ENCODE assay signal across 9 mouse cellular contexts in the genomic region with DNA sequence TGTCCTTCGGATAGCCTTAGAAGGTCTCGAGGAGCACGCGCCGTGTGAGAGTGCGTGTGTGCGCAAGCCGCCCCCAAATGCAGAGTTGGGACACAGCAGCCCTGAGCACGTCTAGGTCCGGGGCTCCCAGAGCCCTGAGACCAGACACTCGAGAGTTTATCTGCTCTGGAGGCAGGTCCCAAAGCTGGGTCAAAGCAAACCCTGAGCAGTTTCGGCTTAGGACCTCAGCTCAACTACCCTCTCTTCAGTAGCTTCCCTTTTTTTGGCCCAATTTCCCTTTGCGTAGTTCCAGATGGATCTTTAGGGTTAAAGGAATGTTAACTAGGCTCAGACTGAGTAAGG. TPM values are rescaled to one million over a fixed set of nuclear protein-coding genes. Genes with fewer than 3 reads are reported as not detected.
A peak's percentile ranks its signal among the peaks of the same experiment; 100 is the strongest.
DNase-seq lines count a peak whose midpoint lies in the region; ATAC-seq lines count a peak whose summit lies in the region.
"Had no signal": no experiment of that assay in that cellular context is flagged by ENCODE, and none has a peak within 500 bp of the region (broad histone marks: within the 10 kb centered on the region; RNA-seq: fewer than 3 reads in every experiment).

No protein-coding gene starts in this region.

- H3K9ac ChIP-seq in lung, embryonic 16.5 days (ENCODE audit: low read length): peak overlapping the region; percentile 41
- no peak overlapping the region for H3K9ac ChIP-seq in limb, embryonic 11.5 days (ENCODE audit: low read length)
- no peak overlapping the region for H3K9ac ChIP-seq in stomach, embryonic 15.5 days

- 26% methylated on average over 13 of the region's 13 CpGs for WGBS in lung, embryonic 16.5 days
- 2% methylated on average over 13 of the region's 13 CpGs for WGBS in limb, embryonic 11.5 days
- WGBS in stomach, embryonic 15.5 days: 19% methylated on average over 13 of the region's 13 CpGs

- H3K4me1 ChIP-seq in lung, embryonic 16.5 days (replicated peaks; ENCODE audit: control insufficient read depth, insufficient read depth, low read length): peaks cover 6% of the 10 kb centered on the region
- H3K4me1 ChIP-seq in limb, embryonic 11.5 days (ENCODE audit: control insufficient read depth, insufficient read depth, low read length): peaks cover 14% of the 10 kb centered on the region
- peaks cover 6% of the 10 kb centered on the region; the same call in 1 of the 2 replicates for H3K4me1 ChIP-seq in stomach, embryonic 15.5 days

- ATAC-seq in lung, embryonic 16.5 days (ENCODE audit: low read depth): peak; percentile 41; the same call in 1 of the 2 replicates
- ATAC-seq in limb, embryonic 11.5 days (ENCODE audit: insufficient number of reproducible peaks, low FRiP score, low TSS enrichment, low read depth): peak; percentile 23; the same call in 1 of the 2 replicates
- peak; percentile 32; the same call in 1 of the 2 replicates for ATAC-seq in stomach, embryonic 15.5 days (ENCODE audit: insufficient read depth, low FRiP score, low read depth)

- no peaks in the 10 kb centered on the region for H3K9me3 ChIP-seq in lung, embryonic 16.5 days (ENCODE audit: control insufficient read depth, low read length)
- H3K9me3 ChIP-seq in limb, embryonic 11.5 days (ENCODE audit: control insufficient read depth, low read length): no peaks in the 10 kb centered on the region
- H3K9me3 ChIP-seq in stomach, embryonic 15.5 days: no peaks in the 10 kb centered on the region

- DNase-seq in adrenal gland, postnatal 14 days: peak; percentile 24
- DNase-seq in adrenal gland, postnatal 25 days: no peak
- DNase-seq in lung, postnatal 14 days: no peak
- no peak for DNase-seq in limb, embryonic 11.5 days (ENCODE audit: low spot score)
- DNase-seq in left cerebral cortex, adult 18-20 months (ENCODE audit: low spot score in 2 of 2): no peak
- no peak for DNase-seq in spleen, postnatal 36 days (ENCODE audit: low spot score in 2 of 2)

- no peak overlapping the region for H3K27ac ChIP-seq in lung, embryonic 16.5 days (ENCODE audit: low read length)
- H3K27ac ChIP-seq in limb, embryonic 11.5 days (replicated peaks; ENCODE audit: low read depth, low read length): no peak overlapping the region
- no peak overlapping the region for H3K27ac ChIP-seq in stomach, embryonic 15.5 days
- H3K27ac ChIP-seq: macrophage had no signal

- peak overlapping the region; percentile 42 for H3K4me3 ChIP-seq in lung, embryonic 16.5 days (ENCODE audit: low read length)
- peak overlapping the region; percentile 25; the same call in 1 of the 2 replicates for H3K4me3 ChIP-seq in limb, embryonic 11.5 days (ENCODE audit: low read depth, low read length)
- H3K4me3 ChIP-seq in stomach, embryonic 15.5 days (replicated peaks): peak overlapping the region; percentile 27

- H3K4me2 ChIP-seq in lung, embryonic 16.5 days (ENCODE audit: low read depth, low read length): peak overlapping the region; percentile 76
- H3K4me2 ChIP-seq in limb, embryonic 11.5 days (ENCODE audit: low read depth, severe bottlenecking): peak overlapping the region; percentile 64
- H3K4me2 ChIP-seq in stomach, embryonic 15.5 days: peak overlapping the region; percentile 59

- peaks cover 45% of the 10 kb centered on the region for H3K27me3 ChIP-seq in lung, embryonic 16.5 days (ENCODE audit: control insufficient read depth, insufficient read depth, low read depth, low read length)
- H3K27me3 ChIP-seq in limb, embryonic 11.5 days (ENCODE audit: control insufficient read depth, insufficient read depth, low read length): peaks cover 33% of the 10 kb centered on the region
- peaks cover 14% of the 10 kb centered on the region for H3K27me3 ChIP-seq in stomach, embryonic 15.5 days (replicated peaks)

- H3K36me3 ChIP-seq in lung, embryonic 16.5 days (ENCODE audit: control insufficient read depth, insufficient read depth, low read length): no peaks in the 10 kb centered on the region
- no peaks in the 10 kb centered on the region for H3K36me3 ChIP-seq in limb, embryonic 11.5 days (ENCODE audit: control insufficient read depth, insufficient read depth, low read length)
- H3K36me3 ChIP-seq in stomach, embryonic 15.5 days: no peaks in the 10 kb centered on the region

RNA-seq across cellular contexts. Expression of a gene that starts 11.2 kb away (rescaled TPM):
- 19.6 and 22.0 TPM in 2 replicates for total RNA-seq in adrenal gland, postnatal 14 days (2021)
- 17.5 and 28.8 TPM in 2 replicates for total RNA-seq in adrenal gland, postnatal 25 days (2021)
- polyA plus RNA-seq in lung, embryonic 16.5 days (2015; fragmentation: Nextera tagmentation; extraction: Ambion mirVana): 3.6 and 3.7 TPM in 2 replicates
- polyA plus RNA-seq in limb, embryonic 11.5 days (2014; fragmentation: Nextera tagmentation; extraction: Ambion mirVana): 12.2 and 15.0 TPM in 2 replicates
- polyA plus RNA-seq in stomach, embryonic 15.5 days (2015; fragmentation: Nextera tagmentation; extraction: Ambion mirVana): 11.6 and 11.7 TPM in 2 replicates
- 100 to 1,000 TPM; 113 to 124 TPM for total RNA-seq in left cerebral cortex, adult 18-20 months (2021)
- polyA plus RNA-seq: macrophage had no signal
